Mouse (Mus musculus): ENCODE measurements around the gene Cbln3.

Gene Cbln3

DNA sequence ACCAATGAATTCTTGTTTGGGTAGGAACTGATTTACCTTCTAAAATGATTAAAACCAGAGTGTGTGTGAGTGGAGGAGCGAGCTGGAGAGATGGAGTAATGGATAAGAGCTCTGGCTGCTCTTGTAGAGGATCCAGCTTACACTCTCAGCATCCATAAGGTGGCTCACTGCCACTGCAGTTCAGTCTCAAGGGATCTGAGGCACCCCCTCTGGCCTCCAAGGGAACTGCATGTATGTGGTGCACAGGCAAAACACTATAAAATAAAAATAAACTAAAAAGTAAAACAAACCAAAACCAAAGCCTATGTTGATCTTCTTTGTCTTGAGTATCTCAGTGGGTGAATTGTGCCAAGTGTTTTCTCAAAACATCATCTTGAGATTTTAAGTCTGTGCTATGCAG lies 4.6 kb downstream of the Cbln3 start:
- peak; percentile 88 for DNase-seq

DNA sequence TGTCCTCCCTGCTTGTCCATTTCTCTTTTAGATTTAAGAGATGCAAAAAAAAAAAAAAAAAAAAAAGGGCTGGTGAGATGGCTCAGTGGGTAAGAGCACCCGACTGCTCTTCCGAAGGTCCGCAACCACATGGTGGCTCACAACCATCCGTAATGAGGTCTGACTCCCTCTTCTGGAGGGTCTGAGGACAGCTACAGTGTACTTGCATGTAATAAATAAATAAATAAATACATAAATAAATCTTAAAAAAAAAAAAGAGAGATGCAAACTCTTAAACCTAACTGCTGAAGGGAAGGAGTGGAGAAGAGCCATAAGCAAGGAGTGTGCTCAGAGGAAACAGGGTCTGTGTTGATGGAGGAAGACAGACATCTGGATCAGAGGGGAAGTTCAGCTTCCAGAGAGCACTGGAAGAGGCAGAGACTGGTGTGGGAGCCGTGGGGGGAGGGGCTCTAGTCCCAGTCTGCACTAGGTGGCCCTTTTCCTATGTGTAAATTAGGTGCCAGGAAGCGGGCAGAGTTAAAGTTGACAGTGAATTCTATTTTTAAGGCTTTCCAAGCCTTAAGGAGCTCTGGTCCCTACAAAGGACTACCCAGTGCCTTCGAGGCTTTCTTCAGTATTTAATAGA lies 5.8 kb downstream of the Cbln3 start:
- peak; percentile 18 for DNase-seq

DNA sequence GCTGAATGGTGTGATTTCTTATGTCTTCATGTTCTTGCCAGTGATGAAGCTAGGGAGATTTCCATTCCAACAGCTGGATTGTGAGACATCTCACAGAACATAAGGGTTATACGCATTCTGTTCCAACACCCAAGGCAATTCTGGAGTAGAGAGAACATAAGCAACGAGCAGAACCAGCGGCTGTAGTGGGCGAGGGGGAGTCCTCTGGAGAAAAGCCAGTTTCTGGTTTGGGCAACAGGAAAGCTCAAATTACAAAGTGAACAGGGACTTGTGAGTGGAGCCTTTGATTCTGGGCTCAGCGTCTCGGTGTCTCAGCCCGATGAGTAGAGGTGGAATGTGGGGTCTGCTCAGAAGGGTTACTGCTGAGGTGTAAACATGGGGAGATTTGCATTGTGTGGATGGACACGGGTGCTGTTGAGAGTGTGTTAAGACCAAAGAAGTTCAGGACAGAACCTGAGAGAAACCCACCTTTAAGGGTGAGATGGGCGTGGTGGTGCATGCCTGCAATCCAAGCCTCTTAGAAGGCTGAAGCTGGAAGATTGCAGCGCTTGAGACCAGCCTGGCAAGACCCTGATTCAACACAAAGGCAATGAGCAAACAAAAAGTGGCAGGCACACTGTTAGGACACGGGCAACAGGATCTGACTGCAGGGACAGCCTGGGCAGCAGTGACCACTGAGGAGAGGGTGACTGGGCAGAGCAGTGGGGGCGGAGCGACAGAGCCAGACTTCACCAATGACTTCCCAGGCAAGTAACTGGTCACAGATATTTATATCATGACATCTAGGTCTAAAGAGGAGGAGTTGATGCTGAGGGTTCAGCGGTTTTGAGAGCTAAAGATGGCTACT lies 6.5 kb downstream of the Cbln3 start:
- peak; percentile 13 for DNase-seq

DNA sequence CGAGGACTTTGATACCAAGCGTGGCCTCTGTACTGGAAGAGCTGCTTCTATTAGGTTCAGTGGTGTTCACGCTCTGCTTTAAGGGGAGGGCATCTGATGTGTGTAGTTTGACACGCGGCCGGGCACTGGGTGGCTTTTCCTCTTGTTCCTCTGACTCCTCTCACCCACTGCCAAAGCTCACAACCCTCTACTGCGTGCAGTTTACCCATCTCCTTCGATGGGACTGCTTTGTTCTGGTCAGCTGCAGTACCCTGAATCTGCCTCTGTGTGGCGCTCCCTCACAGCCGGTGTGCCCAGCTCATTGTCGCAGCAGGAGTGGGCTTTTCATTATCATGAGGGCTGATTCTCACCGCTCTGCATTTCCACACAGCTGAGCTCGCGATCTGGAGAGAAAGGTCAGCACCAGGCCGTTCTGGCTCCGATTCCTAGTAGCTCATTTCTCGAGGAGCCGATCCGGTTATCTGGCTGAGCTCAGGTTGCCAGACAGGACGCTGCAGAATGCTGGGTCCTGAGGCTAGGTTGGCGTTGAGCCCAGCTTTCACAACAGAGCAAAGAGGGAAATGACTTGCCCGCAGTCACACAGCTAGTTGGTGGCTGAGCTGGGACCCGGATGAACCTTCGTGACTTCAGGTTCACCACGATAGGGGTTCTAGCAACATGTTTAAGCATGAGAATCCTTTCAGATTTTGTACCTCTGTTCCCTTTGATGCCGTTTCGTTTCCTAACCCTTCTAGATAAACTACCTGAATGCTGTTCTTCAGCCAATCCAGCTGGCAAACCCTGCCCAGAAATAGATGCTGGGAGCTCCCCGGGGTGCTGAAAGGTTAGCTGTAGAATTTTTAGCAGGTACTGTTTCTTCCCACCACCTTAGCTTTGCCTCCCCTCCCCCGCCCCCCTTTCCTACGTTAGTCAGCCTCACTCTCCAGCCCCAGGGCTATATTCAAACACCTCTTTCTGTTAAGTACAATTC lies 10.2 kb downstream of the Cbln3 start:
- peak; percentile 85 for DNase-seq

DNA sequence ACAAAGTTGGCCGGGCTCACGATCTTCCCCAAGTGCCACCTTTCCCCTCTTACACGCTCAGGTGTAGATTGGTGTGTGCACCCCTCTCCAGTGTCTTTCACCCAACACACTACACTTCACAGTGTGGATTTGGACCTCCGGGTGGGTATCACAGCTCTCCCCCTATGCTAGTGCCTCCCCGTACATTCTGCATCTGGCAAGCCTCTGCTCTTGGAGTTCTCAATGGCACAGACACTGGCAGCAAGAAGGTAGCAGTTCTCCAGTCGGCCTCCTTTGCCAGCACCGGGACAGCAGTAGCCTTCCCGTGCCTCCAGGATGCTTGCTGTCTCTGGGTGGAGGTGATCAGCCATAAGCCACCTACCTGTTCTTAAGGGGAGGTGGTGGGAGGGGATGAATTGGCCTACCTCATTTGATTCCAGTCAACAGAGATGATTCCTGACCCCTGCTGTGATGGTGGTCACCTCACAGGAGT lies 10.9 kb downstream of the Cbln3 start:
- DNase-seq: no peak

DNA sequence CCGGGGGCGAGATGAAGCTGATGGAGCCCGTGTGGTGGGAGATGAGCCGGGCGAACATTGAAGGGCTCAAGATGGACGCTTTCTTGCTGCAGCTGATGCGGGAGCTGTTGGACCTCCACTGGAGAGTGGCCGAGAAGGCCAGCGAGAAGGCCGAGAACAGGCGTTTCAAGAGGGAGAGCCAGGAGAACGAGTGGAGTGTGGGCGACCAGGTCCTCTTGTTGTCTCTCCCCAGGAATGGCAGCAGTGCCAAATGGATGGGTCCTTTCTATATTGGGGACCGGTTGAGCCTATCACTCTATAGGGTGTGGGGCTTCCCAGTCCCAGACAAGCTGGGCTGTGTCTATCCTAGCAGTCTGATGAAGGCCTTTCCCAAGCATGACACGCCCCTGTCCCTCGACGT lies 11.6 kb downstream of the Cbln3 start:
- no peak for DNase-seq

DNA sequence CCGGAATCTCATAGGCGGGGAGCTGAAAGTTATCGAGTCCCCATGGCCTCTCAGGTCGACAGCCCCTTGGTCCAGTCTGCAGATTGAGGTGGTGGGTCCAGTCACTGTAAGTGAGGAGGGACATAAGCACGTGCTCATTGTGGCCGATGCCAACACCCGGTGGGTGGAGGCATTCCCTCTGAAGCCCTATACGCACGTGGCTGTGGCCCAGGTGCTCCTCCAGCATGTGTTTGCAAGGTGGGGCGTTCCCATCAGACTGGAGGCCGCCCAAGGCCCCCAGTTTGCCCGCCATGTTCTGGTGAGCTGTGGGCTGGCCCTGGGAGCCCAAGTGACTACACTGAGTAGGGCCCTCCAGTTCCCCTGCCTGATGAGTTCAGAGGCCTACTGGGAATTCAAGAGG lies 12.2 kb downstream of the Cbln3 start:
- DNase-seq: no peak

DNA sequence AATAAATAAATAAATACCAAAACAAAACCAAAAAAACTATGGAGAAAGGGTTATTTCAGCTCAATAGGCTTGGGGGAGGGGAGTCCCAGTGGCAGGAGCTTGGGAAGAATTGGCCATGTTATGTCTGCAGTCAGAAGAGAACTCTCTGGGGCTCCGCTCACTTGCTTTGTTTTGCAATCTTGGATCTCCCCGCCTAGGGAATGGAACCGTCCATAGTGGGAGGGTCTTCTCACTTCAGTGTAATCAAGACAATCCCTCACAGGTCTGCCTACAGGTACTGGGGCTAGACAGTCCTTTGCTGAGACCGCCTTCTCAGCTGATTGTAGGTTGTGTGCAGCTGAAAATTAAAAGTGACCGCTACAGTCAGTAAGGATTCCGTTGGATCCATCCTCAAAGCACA lies 14.7 kb downstream of the Cbln3 start:
- no peak for DNase-seq

DNA sequence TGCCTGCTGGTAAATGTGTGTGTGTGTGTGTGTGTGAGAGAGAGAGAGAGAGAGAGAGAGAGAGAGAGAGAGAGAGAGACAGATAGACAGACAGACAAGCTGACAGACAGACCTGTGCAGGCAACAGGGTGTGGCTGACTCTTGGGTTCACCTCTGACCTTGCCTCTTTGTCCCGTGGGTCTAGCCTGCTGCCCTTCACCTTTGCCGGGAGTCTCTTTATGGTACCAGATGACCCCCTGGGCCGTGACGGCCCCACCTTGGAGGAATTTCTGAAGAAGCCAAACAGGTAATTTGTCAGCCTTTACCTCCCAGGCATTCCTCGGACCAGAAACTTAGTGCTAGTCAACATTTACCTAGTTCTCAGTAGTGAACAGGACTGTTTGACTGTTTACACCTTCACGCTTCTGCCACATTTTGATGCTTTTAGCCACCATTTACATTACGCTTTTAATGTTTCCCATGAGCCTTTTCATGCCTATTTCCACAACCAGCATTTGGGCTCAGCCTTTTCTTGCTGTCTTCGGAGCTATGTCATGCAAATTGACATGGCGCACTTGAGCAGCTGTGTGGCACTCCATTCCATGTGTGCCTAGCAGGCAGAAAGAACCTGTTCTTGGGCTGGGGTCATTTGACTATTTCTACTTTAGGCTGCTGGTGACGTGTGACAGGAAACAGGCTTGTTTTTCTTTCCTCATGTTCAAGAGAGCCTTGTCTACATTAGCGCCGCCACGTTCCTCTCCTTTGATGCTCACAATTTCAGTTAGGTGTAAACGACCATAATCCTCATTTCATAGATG lies 15.8 kb downstream of the Cbln3 start:
- no peak for DNase-seq

DNA sequence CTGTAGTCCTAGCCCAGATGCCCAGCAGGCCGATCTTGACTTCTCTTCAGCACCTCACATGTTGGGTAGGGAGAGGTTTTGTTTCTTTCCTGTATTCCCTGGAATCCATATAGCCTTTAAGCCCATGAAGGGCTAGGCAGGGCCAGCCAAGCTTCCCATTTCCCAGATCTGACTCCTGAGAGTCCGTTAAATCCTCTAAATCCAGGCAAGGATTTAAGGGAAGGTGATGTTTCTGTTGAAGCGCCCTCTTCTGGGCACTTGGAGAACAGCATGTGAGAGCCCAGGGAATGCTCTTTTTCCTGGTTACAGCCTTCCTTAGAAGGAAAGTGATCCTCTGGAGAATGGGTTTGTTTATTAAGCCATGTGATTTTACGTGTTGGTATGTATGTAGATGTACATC lies 17.2 kb downstream of the Cbln3 start:
- peak; percentile 77 for DNase-seq

DNA sequence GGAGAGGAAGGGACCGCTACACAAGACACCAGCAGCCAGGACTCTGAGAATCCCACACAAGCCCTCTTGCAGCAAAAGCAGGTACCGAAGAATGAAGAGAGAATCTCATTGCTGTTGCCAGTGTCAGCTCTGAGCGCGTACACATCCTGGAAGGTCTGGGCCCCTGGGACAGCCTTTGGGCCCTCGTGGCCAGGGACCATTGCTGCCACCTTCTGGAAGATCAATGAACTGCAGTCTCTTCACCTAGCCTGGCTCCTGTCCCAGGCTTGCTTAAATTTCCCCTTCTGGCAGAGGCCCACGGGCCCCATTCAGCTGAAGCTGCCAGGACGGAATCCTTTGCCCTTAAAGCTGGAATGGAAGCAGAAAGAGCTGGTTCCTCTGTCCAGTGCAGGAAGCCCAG lies 20.4 kb downstream of the Cbln3 start:
- DNase-seq: peak; percentile 77

DNA sequence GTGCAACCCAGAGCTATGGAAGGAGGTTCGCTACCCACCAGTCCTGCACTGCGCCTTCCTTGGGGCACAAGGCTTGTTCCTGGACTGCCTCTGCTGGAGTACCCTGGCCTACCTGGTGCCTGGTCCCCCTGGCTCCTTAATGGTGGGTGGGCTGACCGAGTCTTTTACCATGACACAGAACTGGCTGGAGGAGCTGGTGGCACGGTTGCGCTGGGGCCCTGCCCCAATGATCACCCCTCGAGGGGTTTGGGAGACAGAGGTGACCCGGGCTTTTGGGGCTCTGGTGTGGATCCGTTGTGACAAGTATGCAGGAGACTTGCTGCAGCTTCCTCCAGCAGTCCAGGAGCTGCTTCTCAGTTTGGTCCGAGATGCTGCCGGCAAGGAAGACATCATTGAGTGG lies 21.2 kb downstream of the Cbln3 start:
- no peak for DNase-seq

DNA sequence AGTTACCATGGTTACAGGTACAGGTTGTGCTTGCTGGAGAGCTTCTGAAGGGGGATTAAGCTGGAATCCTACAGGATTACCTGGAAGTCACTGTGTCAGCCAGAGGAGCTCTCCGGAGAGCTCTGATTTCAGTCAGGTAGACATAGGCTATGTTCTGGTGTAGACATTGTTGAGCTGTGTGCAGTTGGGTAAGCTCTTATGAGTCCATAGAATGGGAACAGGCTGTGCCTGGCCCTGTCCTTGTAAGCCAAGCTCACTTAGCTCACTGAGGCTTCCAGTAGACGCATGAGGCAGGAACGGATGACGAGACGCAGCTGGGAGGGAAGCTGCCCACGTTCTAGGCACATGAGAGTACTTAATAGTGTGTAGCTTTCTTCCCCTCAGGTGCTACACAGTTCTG lies 22.0 kb downstream of the Cbln3 start:
- DNase-seq: peak; percentile 50

DNA sequence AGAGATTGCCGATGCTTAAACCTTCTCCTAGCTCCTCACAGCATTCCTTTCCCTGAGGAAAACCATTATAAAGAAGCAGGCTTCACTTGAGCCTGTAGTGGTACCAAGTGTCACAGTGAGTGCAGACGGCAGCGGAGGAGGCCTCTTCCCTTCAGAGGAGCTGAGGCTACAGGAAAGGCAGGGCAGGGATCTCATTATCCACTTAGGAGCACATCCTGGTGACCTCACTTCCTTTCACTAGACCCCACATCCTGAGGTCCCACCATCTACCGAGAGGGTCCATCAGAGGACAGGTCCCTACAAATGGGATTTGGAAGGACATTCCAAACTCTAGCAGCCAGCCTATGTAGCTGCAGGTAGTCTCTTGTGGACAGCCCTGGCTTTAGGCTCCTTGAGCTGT lies 26.6 kb downstream of the Cbln3 start:
- no peak for DNase-seq

DNA sequence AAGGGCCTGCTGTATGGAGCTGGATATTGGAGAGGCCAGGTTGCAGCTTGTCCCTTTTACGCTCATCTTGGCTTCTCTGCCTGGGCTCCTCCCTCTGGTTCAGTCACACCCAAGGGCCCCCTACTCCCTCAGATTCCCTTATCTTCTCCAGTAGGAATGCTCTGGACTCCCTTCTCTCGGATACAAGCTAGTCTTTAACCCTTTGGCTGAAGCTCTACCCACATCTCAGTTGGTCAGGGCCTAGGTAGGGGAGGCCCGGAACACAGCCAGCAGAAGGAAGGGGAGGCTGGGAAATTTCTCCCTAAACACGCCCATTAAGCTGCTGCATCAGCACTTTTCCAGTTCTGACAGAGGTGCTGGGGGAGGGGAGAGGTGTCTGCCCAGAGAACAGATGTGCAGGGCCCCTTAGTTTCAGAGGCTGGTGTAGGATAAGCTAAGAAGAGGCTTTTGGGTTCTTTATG lies 29.1 kb downstream of the Cbln3 start:
- DNase-seq: no peak

DNA sequence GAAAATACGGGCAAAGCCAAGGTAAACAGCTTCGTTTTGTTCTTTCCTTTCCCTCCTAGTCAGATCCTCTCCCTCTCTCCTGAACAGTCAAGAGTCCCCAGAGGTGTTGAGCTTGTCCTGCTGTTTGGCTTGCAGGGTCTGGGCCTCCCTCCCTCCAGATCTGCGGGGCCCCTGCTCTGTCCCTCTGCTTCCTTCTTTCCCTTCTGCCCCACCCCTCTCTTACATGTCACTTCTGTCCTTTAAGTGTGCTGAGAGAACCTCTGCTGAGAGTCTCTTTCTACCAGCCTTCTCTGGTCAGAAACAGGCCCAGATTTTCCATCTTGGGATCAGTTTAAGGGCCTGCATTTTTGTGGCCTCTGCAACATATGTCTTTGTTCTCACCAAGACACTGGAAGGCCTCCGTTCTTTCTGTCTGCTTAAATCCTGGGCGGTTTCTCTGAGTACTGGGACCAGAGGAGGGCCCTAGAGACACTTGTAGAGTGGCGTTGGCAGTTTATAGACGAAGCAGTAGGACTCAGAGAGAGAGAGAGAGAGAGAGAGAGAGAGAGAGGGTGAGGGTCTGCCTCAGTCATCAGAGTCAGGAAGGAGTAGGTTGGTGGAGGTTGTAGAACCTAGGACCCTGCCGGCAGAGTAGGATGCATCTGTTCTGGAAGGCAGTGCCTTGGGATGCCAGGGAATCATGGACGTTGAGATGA lies 29.6 kb downstream of the Cbln3 start:
- peak; percentile 53 for DNase-seq

DNA sequence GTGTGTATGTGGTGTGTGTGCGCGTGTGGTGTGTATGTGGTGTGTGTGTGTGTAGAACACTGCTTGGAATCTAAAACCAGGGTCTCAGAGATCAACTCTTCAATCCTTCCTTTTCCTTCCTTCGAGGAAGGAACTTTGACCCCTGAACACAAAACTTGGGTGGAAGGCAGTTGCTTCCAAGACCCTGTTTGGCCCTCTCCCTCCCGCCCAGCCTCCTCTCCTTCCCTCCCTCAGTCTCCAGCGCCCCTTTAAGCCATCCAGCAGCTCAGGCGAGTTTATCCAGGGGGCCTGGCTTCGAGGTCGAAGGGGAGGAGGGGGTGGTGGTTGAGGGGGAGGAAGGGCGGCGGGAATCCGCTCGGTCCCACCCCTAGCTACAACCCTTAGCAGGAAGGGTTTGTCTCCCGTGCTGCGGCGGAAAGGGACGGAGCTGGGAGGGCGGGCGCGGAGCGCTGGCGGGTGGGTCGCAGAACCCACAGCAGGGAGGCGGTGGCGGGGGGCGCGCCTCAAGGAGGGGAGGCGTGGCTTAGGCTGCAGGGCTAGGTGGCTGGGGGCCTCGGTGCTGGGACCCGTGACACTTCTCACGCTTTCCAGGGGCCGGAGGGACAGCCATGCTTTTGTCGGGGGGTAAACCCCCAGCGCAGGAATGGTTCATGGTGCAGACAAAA lies 30.4 kb downstream of the Cbln3 start, which contains the start of gene Nynrin:
TSS of gene Nynrin (plus strand) at position 390 of the 665 bp plus-strand sequence.
- peak; percentile 91 for DNase-seq

DNA sequence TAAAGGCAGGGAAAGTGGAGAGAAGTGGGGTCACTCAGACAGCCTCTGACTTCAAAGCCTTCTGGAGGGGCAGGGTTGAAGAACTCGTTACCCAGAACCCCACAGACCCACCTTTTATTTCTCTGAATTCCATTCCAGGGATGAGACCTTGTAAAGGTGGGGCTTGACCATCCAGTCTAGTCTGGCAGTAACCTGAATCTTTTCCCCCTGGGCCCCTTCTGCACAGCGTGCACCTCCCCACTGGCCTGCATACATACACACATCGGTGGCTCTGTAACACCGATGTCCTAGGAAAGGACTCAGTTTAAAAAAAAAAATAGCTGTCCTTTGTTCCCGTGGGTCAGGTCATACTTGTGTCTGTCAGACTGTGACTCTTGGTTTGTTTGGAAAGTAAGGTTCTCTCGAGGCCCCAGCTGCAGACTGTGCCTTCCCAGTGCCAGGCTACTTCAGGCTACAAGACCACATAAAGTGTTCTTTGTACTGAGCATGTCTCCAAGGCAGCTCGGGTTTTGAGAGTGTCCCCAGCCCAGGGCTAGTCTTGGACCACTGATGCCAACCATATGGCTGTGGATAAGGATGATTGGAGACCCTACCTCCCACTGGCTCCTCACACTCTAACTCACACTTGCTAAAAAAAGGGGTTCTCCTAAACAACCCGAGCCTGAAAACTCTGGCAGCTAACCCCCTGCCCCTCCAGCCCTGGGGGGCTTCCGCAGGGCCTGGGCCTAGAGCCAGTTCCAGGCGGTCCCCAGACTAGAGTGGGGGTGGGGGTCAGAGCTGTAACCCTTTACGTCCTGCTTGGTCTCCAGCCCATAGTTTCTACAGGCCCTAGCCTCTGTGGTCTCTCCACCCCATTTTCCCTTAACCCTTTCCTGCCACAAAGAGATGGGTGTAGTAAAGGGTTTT lies 31.3 kb downstream of the Cbln3 start:
- DNase-seq: peak; percentile 80

DNA sequence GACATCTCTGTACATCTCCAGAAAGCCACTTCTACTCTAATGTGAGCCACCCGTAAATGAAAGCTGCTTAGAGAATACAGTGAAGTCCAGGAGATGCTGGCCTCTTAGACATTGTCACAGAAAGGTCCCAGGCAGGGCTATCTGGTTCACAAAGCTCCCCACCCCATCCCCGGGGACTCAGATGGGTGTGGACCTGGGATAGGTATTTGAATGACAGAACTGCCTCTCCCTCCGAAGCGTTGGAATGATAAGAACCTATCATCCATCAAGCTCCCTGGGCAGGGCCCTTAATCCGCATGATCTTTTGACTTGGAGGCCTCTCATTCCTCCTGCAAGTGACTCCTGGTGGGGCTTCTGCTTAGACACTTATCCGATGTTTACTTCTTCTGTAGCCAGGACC lies 33.3 kb downstream of the Cbln3 start:
- DNase-seq: no peak
